In genomic region chr14:21110492-21110891, GRCm38 (mm10) we compare ENCODE assay signal across 19 mouse cellular contexts. TPM values are rescaled to one million over a fixed set of nuclear protein-coding genes. Genes with fewer than 3 reads are reported as not detected.
DNase-seq lines count a peak whose midpoint lies in the region; ATAC-seq and TF ChIP-seq lines count a peak whose summit lies in the region.
"Had no signal": no experiment of that assay in that cellular context is flagged by ENCODE, and none has a peak within 500 bp of the region (broad histone marks: within the 10 kb centered on the region; RNA-seq: fewer than 3 reads in every experiment).

No protein-coding gene starts in this region.

- no peak overlapping the region for H3K4me2 ChIP-seq in heart, postnatal 0 days (ENCODE audit: low read depth, low read length)
- H3K4me2 ChIP-seq in liver, embryonic 11.5 days: no peak overlapping the region
- H3K4me2 ChIP-seq: lung, embryonic 15.5 days; stomach, embryonic 15.5 days had no signal

- intact Hi-C loops in heart, postnatal 25 days (cut with DNase I): loop anchor here (10.0 kb wide), 2 partner anchors 186 to 306 kb away; partner anchors contain the start of gene Vcl

- no peak overlapping the region for H3K4me3 ChIP-seq in heart, postnatal 0 days (ENCODE audit: low read depth, low read length)
- H3K4me3 ChIP-seq in liver, adult 2 months (ENCODE audit: insufficient read depth, low read depth, low read length): no peak overlapping the region
- no peak overlapping the region for H3K4me3 ChIP-seq in liver, embryonic 11.5 days (ENCODE audit: low read depth, low read length)
- no peak overlapping the region for H3K4me3 ChIP-seq in limb, embryonic 10.5 days
- H3K4me3 ChIP-seq: lung, embryonic 15.5 days; stomach, embryonic 15.5 days had no signal

- DNase-seq in heart, postnatal 0 days (ENCODE audit: low spot score): peak; percentile 54
- DNase-seq in heart, postnatal 25 days (ENCODE audit: low spot score): no peak
- peak; percentile 68 for DNase-seq in liver, adult 2 months (ENCODE audit: extremely low read depth, low read depth, low spot score)
- DNase-seq in liver, embryonic 11.5 days (ENCODE audit: low spot score): no peak
- DNase-seq in 3T3-L1 (ENCODE audit: low read depth, low spot score) (peak; percentile 33), adipocyte (ENCODE audit: low spot score) (peak; percentile 38)
- DNase-seq in limb, embryonic 10.5 days (ENCODE audit: low spot score): no peak
- DNase-seq: adrenal gland, postnatal 10 days; cerebellum, adult 11-12 months; cerebellum, postnatal 14 days; embryo, embryonic 11 days; gastrocnemius, postnatal 10 days; heart, adult 11 months; kidney, adult 2 months; kidney, postnatal 4 days; right cerebral cortex, postnatal 25 days; thymus, adult 2 months had no signal

- H3K9ac ChIP-seq in heart, postnatal 0 days (replicated peaks; ENCODE audit: low read depth, low read length): no peak overlapping the region
- 0 out of 2 replicates have a peak overlapping the region, but pooled peaks have one; percentile 13 for H3K9ac ChIP-seq in liver, adult 2 months (ENCODE audit: low read depth, low read length)
- H3K9ac ChIP-seq in liver, embryonic 11.5 days (ENCODE audit: low read depth, low read length): no peak overlapping the region
- H3K9ac ChIP-seq: lung, embryonic 15.5 days; stomach, embryonic 15.5 days had no signal

- no peaks in the 10 kb centered on the region for H3K4me1 ChIP-seq in heart, postnatal 0 days (ENCODE audit: control insufficient read depth, insufficient read depth)
- peaks cover 38% of the 10 kb centered on the region for H3K4me1 ChIP-seq in liver, adult 2 months (ENCODE audit: control insufficient read depth, insufficient read depth, low read length)
- H3K4me1 ChIP-seq in liver, embryonic 11.5 days (replicated peaks; ENCODE audit: control insufficient read depth, insufficient read depth, low read length): 0 out of 2 replicates have a peak, but pooled peaks cover 3% of the 10 kb centered on the region
- no peaks in the 10 kb centered on the region for H3K4me1 ChIP-seq in limb, embryonic 10.5 days
- H3K4me1 ChIP-seq: lung, embryonic 15.5 days; stomach, embryonic 15.5 days had no signal

- no peak for ATAC-seq in heart, postnatal 0 days (ENCODE audit: insufficient read depth, low read depth)
- no peak for ATAC-seq in liver, embryonic 11.5 days (replicated peaks; ENCODE audit: low FRiP score)

- TF ChIP-seq POLR2A in liver, adult 2 months (IDR thresholded peaks at IDR 0.05; ENCODE audit: extremely low read depth, insufficient read depth, low read length): no peak

- H3K79me2 ChIP-seq in liver, adult 2 months (ENCODE audit: control insufficient read depth, insufficient read depth, low read length): peaks cover 15% of the 10 kb centered on the region; the same call in 1 of the 2 replicates

- no peaks in the 10 kb centered on the region for H3K36me3 ChIP-seq in heart, postnatal 0 days (replicated peaks; ENCODE audit: control insufficient read depth, insufficient read depth, low read length)
- peaks cover 26% of the 10 kb centered on the region for H3K36me3 ChIP-seq in liver, adult 2 months (ENCODE audit: control insufficient read depth, insufficient read depth, low read length)
- no peaks in the 10 kb centered on the region for H3K36me3 ChIP-seq in liver, embryonic 11.5 days (ENCODE audit: control insufficient read depth, insufficient read depth, low read length)
- H3K36me3 ChIP-seq in limb, embryonic 10.5 days: peaks cover 3% of the 10 kb centered on the region; the same call in 1 of the 2 replicates
- H3K36me3 ChIP-seq: lung, embryonic 15.5 days; stomach, embryonic 15.5 days had no signal

- H3K27me3 ChIP-seq in heart, postnatal 0 days (ENCODE audit: control insufficient read depth, insufficient read depth, low read length): no peaks in the 10 kb centered on the region
- no peaks in the 10 kb centered on the region for H3K27me3 ChIP-seq in liver, adult 2 months (ENCODE audit: control insufficient read depth, insufficient read depth, low read length)
- H3K27me3 ChIP-seq in liver, embryonic 11.5 days (replicated peaks; ENCODE audit: control insufficient read depth, insufficient read depth, low read length): no peaks in the 10 kb centered on the region
- no peaks in the 10 kb centered on the region for H3K27me3 ChIP-seq in limb, embryonic 10.5 days (ENCODE audit: low read depth, poor library complexity, severe bottlenecking)
- H3K27me3 ChIP-seq: lung, embryonic 15.5 days; stomach, embryonic 15.5 days had no signal

- H3K9me3 ChIP-seq in heart, postnatal 0 days (replicated peaks; ENCODE audit: control insufficient read depth, low read length): no peaks in the 10 kb centered on the region
- no peaks in the 10 kb centered on the region for H3K9me3 ChIP-seq in liver, embryonic 11.5 days (ENCODE audit: control insufficient read depth, low read length)
- H3K9me3 ChIP-seq in limb, embryonic 10.5 days (replicated peaks): no peaks in the 10 kb centered on the region
- H3K9me3 ChIP-seq: lung, embryonic 15.5 days; stomach, embryonic 15.5 days had no signal

- TF ChIP-seq EP300 in heart, postnatal 0 days (IDR thresholded peaks at IDR 0.05; ENCODE audit: low read depth): no peak

- WGBS in heart, postnatal 0 days: 47% methylated on average over 4 of the region's 4 CpGs
- 12% methylated on average over 4 of the region's 4 CpGs for WGBS in liver, adult 2 months
- WGBS in liver, embryonic 11.5 days: 77% methylated on average over 4 of the region's 4 CpGs
- WGBS in limb, embryonic 10.5 days: 88% methylated on average over 4 of the region's 4 CpGs

- no peak overlapping the region for H3K27ac ChIP-seq in heart, postnatal 0 days (ENCODE audit: low read depth)
- 0 out of 2 replicates have a peak overlapping the region, but pooled peaks have one; percentile 50 for H3K27ac ChIP-seq in liver, adult 2 months (replicated peaks; ENCODE audit: insufficient read depth, low read depth, low read length)
- no peak overlapping the region for H3K27ac ChIP-seq in liver, embryonic 11.5 days (ENCODE audit: low read depth, low read length)
- H3K27ac ChIP-seq in limb, embryonic 10.5 days: no peak overlapping the region
- H3K27ac ChIP-seq: lung, embryonic 15.5 days; stomach, embryonic 15.5 days had no signal

- TF ChIP-seq CTCF in heart, postnatal 0 days (IDR thresholded peaks at IDR 0.05; ENCODE audit: low read depth): peak; percentile 55
- TF ChIP-seq CTCF in liver, adult 2 months (IDR thresholded peaks at IDR 0.05; ENCODE audit: low read depth, low read length): no peak

RNA-seq across cellular contexts. Expression of gene Adk, which starts 58.1 kb away (rescaled TPM):
- total RNA-seq in heart, postnatal 0 days (2014; rRNA removed; ENCODE audit: low replicate concordance): 126 and 133 TPM in 2 replicates
- 246 and 255 TPM in 2 replicates for polyA plus RNA-seq in heart, postnatal 0 days (2015; fragmentation: Nextera tagmentation; extraction: Ambion mirVana)
- total RNA-seq in heart, postnatal 25 days (2021): 100 to 1,000 TPM; 236 to 274 TPM
- 877 and 924 TPM in 2 replicates for total RNA-seq in liver, adult 2 months (2014; rRNA removed)
- 231 and 284 TPM in 2 replicates for polyA plus RNA-seq in liver, adult 2 months (2012; rRNA removed)
- polyA plus RNA-seq in liver, embryonic 11.5 days (2014; fragmentation: Nextera tagmentation; extraction: Ambion mirVana): 253 and 276 TPM in 2 replicates
- 170 and 179 TPM in 2 replicates for polyA plus RNA-seq in limb, embryonic 10.5 days (2016; fragmentation: Nextera tagmentation; extraction: Ambion mirVana)

RNA-seq across cellular contexts. Expression of gene Ap3m1, which starts 58.2 kb away (rescaled TPM):
- 63.7 and 65.4 TPM in 2 replicates for total RNA-seq in heart, postnatal 0 days (2014; rRNA removed; ENCODE audit: low replicate concordance)
- 43.6 and 44.7 TPM in 2 replicates for polyA plus RNA-seq in heart, postnatal 0 days (2015; fragmentation: Nextera tagmentation; extraction: Ambion mirVana)
- 10 to 100 TPM; 62.9 to 72.4 TPM for total RNA-seq in heart, postnatal 25 days (2021)
- 126 and 143 TPM in 2 replicates for total RNA-seq in liver, adult 2 months (2014; rRNA removed)
- 44.8 and 55.2 TPM in 2 replicates for polyA plus RNA-seq in liver, adult 2 months (2012; rRNA removed)
- polyA plus RNA-seq in liver, embryonic 11.5 days (2014; fragmentation: Nextera tagmentation; extraction: Ambion mirVana): 55.7 and 75.0 TPM in 2 replicates
- polyA plus RNA-seq in limb, embryonic 10.5 days (2016; fragmentation: Nextera tagmentation; extraction: Ambion mirVana): 70.6 and 78.4 TPM in 2 replicates

Comparison
In these comparisons a context has a peak if more than half of its experiments do, and no peak if none do; other contexts are left out.
1. DNase-seq: peak in heart, postnatal 0 days (single experiment), liver, adult 2 months (single experiment), 3T3-L1 (single experiment) and adipocyte (single experiment); none in heart, postnatal 25 days (single experiment), liver, embryonic 11.5 days (single experiment) and limb, embryonic 10.5 days (single experiment).